Mouse (Mus musculus): Measurements from ENCODE around the gene Gen1.
A peak's percentile ranks its signal among the peaks of the same experiment; 100 is the strongest.

Gen1 gene

GRCm38 (mm10) chr12:11222566-11222965 lies 43.0 kb downstream of the Gen1 start:
- DNase-seq: peak; percentile 86

- DNase-seq: peak; percentile 94
These were observed 43.9 kb downstream of the Gen1 start for GRCm38 (mm10) chr12:11221524-11222330.

GRCm38 (mm10) chr12:11217726-11218250 lies 47.8 kb downstream of the Gen1 start:
- peak; percentile 82 for DNase-seq

- peak; percentile 72 for DNase-seq
These were observed 49.1 kb downstream of the Gen1 start for GRCm38 (mm10) chr12:11216454-11216853.

GRCm38 (mm10) chr12:11215555-11215954 lies 50.0 kb downstream of the Gen1 start:
- DNase-seq: peak; percentile 49

GRCm38 (mm10) chr12:11214776-11215175 lies 50.8 kb downstream of the Gen1 start:
- DNase-seq: peak; percentile 94

GRCm38 (mm10) chr12:11212881-11213280 lies 52.7 kb downstream of the Gen1 start:
- peak; percentile 95 for DNase-seq

GRCm38 (mm10) chr12:11210361-11210760 lies 55.2 kb downstream of the Gen1 start:
- DNase-seq: peak; percentile 50

- DNase-seq: peak; percentile 19
These were observed 56.0 kb downstream of the Gen1 start for GRCm38 (mm10) chr12:11209636-11210035.

GRCm38 (mm10) chr12:11208872-11209271 lies 56.7 kb downstream of the Gen1 start, which contains the start of gene Msgn1:
Gene Msgn1, minus strand, starts transcription at chr12:11208972.
- peak; percentile 84 for DNase-seq

- peak; percentile 61 for DNase-seq
These were observed 59.3 kb downstream of the Gen1 start for GRCm38 (mm10) chr12:11206321-11206720.

- DNase-seq: peak; percentile 99
These were observed 61.6 kb downstream of the Gen1 start for GRCm38 (mm10) chr12:11203694-11204665.

- peak; percentile 39 for DNase-seq
These were observed 63.1 kb downstream of the Gen1 start for GRCm38 (mm10) chr12:11202476-11202875.

- peak; percentile 84 for DNase-seq
These were observed 64.9 kb downstream of the Gen1 start for GRCm38 (mm10) chr12:11200711-11201110.

- DNase-seq: peak; percentile 80
These were observed 67.0 kb downstream of the Gen1 start for GRCm38 (mm10) chr12:11198551-11198950.

GRCm38 (mm10) chr12:11198026-11198425 lies 67.6 kb downstream of the Gen1 start:
- peak; percentile 63 for DNase-seq

GRCm38 (mm10) chr12:11196830-11197229 lies 68.8 kb downstream of the Gen1 start:
- DNase-seq: peak; percentile 74

GRCm38 (mm10) chr12:11196142-11196597 lies 69.4 kb downstream of the Gen1 start:
- peak; percentile 98 for DNase-seq

- DNase-seq: peak; percentile 92
These were observed 70.6 kb downstream of the Gen1 start for GRCm38 (mm10) chr12:11195031-11195430.

Measured in heart, adult 11 months (tissue).